Mouse (Mus musculus) testis, postnatal 10 days (tissue): ENCODE data around the gene Fsd1l.
"Not testable (repeated sequence)": the region's sequence is repeated elsewhere in the genome, so short reads cannot be mapped to it uniquely, and the experiment has no call there.

Experiments
- DNase-seq: peaks from one replicate; pipeline ENCODE4 v3.0.0; 2021; ENCODE audit warnings: low spot score

Fsd1l gene

GRCm38 (mm10) chr4:53630963-53631315, 332 bp upstream of the Fsd1l start:
- no peak for DNase-seq

DNA sequence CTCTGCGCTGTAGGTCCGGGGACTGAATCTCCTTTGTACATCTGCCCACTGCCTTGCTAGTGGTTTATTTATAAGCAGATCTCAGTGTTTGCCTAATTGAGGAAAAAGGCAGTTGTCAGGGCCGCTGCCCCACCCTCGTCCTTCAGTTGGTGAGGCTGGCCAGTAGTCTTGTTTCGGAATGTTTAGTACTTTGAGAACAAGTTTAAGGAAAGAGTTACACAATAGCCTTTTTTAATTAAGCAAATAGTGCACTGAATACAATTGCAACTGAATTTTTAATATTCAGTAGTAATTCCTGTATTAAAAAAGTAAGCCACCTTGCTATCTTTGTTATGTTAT, 709 bp downstream of the Fsd1l start:
- DNase-seq: no peak

- DNase-seq: no peak
Measured at GRCm38 (mm10) chr4:53635336-53635735, 4.1 kb downstream of the Fsd1l start.

GRCm38 (mm10) chr4:53637269-53637909, 6.1 kb downstream of the Fsd1l start:
- DNase-seq: no peak

GRCm38 (mm10) chr4:53638549-53639123, 7.4 kb downstream of the Fsd1l start:
- no peak for DNase-seq

- DNase-seq: no peak
Measured at GRCm38 (mm10) chr4:53658029-53658428, 26.8 kb downstream of the Fsd1l start.

- no peak for DNase-seq
Measured at GRCm38 (mm10) chr4:53660711-53661110, 29.4 kb downstream of the Fsd1l start.

- DNase-seq: no peak
Measured at GRCm38 (mm10) chr4:53682092-53682491, 50.8 kb downstream of the Fsd1l start.

- DNase-seq: no peak
Measured at GRCm38 (mm10) chr4:53688965-53689364, 57.7 kb downstream of the Fsd1l start.

DNA sequence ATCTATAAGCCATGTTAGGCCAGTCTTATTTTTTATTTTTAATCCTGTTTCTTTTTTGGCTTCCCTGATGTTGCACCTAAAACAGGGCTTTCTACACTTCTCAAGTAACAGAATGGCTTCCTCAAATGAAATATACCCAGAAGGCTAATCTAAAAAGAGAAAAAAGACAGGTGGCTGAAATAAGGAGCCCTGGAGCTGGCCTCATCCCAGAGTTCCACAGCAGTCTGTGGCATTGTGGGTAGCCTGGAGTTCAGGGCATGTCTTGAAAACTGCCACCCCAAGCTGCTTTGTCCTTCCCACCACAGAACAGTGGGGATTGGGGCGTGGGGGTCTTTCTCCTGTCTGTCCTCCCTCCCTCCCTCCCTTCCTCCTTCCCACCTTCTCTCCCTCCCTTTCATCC, 60.1 kb downstream of the Fsd1l start:
- no peak for DNase-seq

DNA sequence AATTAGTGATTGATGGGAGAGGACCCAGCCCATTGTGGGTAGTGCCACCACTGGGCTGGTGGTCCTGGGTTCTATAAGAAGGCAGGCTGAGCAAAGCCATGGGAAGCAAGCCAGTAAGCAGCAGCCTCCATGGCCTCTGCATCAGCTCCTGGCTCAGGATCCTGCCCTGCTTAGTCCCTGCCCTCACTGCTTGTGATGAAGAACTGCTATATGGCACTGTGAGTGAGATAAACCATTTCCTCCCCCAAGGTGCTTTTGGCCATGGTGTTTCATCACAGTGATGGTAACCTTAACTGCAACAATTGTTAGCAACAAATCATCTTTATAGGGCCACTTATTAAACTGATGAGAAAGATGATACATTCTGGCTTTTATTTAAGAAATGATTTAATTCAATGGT, 77.9 kb downstream of the Fsd1l start:
- DNase-seq: not testable (repeated sequence)

DNA sequence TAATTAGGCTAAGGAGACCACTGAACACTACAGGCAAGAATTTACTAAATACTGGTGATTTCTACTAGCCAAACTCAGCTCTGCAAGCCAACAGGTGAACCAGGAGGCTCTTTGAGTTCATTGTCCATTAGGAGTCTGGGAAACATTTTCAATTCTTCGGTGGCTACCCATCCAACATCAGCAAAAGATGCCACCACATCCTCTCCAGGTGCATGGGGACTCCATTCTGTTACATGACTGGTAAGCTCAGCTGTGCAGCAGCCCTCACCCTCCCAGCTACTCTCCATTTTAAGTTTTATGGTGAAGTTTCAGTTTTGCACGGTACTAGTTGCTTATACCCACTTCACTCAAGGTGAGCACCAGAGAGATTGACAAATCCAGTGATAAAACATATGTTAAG, 78.8 kb downstream of the Fsd1l start:
- no peak for DNase-seq

GRCm38 (mm10) chr4:53710555-53711328, 79.5 kb downstream of the Fsd1l start:
- DNase-seq: no peak

DNA sequence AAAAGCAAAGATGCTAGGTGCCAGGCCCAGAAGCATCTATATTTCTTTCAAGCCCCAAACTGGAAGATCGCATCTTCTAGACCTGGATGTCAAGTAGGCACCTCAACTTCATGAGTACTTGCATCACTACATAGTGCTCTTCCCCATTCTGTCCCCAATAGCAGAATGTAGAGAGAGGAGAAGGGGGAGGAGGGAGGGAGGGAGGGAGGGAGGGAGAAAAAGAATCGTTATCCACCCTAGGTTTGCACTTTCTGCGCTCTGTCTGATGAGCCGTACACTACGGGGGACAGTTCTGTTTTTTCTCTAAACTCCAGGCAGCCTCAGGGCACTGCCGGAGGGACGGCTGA, 82.4 kb downstream of the Fsd1l start, which contains the start of gene Fktn:
Gene Fktn, plus strand, starts transcription at position 295 of the 347 bp plus-strand sequence.
- no peak for DNase-seq

- peak; percentile 95 for DNase-seq
Measured at GRCm38 (mm10) chr4:53714051-53714814, 83.0 kb downstream of the Fsd1l start.

GRCm38 (mm10) chr4:53715977-53716376, 84.7 kb downstream of the Fsd1l start:
- no peak for DNase-seq

- no peak for DNase-seq
Measured at GRCm38 (mm10) chr4:53717546-53717945, 86.3 kb downstream of the Fsd1l start.

- DNase-seq: no peak
Measured at GRCm38 (mm10) chr4:53718261-53718660, 87.0 kb downstream of the Fsd1l start.

DNA sequence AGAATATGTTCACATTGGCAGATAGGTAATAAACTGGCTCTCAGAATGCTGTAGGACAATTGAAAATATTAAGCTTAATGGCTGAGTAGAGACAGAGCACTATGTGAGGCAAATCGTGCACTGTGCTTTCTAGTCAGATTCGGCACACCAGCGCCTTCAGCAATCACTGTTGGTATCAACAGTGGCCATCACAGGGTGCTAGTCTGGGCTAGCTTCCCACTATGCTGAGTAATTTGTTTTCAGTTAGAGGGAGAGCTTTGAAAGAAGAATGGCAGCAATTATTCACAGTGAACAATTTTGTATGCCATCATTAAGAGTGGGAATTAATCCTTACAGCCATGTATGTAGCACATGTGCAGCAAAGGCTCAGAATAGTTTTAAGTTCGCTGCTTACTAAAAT, 91.2 kb downstream of the Fsd1l start:
- no peak for DNase-seq

DNA sequence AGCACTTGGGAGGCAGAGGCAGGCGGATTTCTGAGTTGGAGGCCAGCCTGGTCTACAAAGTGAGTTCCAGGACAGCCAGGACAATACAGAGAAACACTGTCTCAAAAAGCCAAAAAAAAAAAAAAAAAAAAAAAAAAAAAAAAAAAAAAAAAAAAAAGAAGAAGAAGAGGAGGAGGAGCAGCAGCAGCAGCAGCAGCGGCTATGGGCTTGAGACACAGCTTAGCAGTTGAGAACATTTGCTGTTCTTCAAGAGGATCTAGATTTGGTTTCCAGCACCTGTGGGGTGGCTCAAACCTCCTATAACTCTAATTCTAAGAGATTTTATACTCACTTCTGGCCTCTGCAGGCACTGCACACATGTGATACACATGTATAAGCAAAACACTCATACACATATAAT, 94.8 kb downstream of the Fsd1l start:
- not testable (repeated sequence) for DNase-seq

DNA sequence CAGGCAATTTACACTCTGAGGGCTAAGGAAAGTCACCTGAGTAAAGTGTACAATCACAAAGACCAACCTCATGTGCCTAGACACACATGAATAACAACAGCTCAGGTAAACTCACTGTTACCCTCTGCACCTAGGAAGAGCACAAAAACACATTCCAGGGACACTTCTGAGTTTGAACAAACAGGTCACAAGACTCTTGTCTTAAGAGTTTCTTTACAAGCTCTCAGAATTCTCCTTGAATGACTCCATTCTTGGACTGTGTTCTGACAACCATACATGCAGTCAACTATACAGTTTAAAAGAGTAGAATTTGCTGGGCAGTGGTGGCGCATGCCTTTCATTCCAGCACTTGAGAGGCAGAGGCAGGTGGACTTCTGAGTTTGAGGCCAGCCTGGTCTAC, 96.8 kb downstream of the Fsd1l start:
- DNase-seq: no peak

- DNase-seq: peak; percentile 58
Measured at GRCm38 (mm10) chr4:53738956-53739616, 107.8 kb downstream of the Fsd1l start.
